Mouse (Mus musculus): ENCODE measurements around the gene Olfr1045. TPM values are rescaled to one million over a fixed set of nuclear protein-coding genes. Genes with fewer than 3 reads are reported as not detected.

The Olfr1045 gene
- polyA plus RNA-seq, 1 experiment = not detected

- Histone ChIP-seq H3K4me1 (ENCODE audit: control insufficient read depth, insufficient read depth, low read length) (no peaks in the 10 kb centered on the region), H3K4me3 (ENCODE audit: insufficient read depth, low read length) (no peak within 1 kb of the TSS), H3K27ac (ENCODE audit: insufficient read depth, low read length) (no peak within 1 kb of the TSS)
- TF ChIP-seq CTCF (IDR thresholded peaks at IDR 0.05; ENCODE audit: borderline replicate concordance, insufficient read depth, low read length) = no peak
- no peak for TF ChIP-seq POLR2A (IDR thresholded peaks at IDR 0.05; ENCODE audit: low read depth, low read length)
Observed at GRCm38 (mm10) chr2:86161738-86162137, 41.1 kb downstream of the Olfr1045 start, which contains the start of gene Olfr1042. Olfr1042 (minus strand) TSS chr2:86161838.

DNA sequence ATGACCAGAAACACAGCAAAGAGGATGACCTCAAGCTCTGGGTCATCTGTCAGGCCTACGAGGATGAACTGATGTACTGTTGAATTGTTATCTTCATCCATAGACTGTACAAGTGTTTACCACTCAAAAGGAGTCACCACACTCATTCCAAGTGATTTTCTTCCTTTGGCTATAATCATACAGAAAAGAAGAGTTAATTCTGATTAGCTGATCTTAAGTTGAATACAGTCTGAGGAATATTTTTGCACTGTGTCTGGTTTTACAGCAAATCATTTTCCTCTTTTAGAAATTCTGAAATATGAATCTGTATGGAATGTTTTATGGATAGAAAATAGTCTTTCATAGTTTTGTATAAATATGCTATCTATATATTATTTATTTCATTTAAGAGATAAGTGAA, 56.2 kb downstream of the Olfr1045 start, which contains the start of gene Olfr1040:
TSS of gene Olfr1040 (minus strand) at position 101 of the 400 bp plus-strand sequence.
- Histone ChIP-seq H3K27ac (ENCODE audit: insufficient read depth, low read length) (no peak within 1 kb of the TSS), H3K4me1 (ENCODE audit: control insufficient read depth, insufficient read depth, low read length) (no peaks in the 10 kb centered on the region), H3K4me3 (ENCODE audit: insufficient read depth, low read length) (no peak within 1 kb of the TSS)
- TF ChIP-seq CTCF (IDR thresholded peaks at IDR 0.05; ENCODE audit: borderline replicate concordance, insufficient read depth, low read length) (no peak), POLR2A (IDR thresholded peaks at IDR 0.05; ENCODE audit: low read depth, low read length) (no peak)

Other genes with a start within 250 kb of the Olfr1045 start
- gene Olfr1029, start 229.1 kb downstream of the Olfr1045 start, polyA plus RNA-seq (2011; ENCODE audit: insufficient read length, low read depth, missing spikeins) = not detected in 2 replicates
- not detected in 2 replicates for gene Olfr1030, start 223.7 kb downstream of the Olfr1045 start, polyA plus RNA-seq (2011; ENCODE audit: insufficient read length, low read depth, missing spikeins)
- gene Olfr1031, start 212.7 kb downstream of the Olfr1045 start, polyA plus RNA-seq (2011; ENCODE audit: insufficient read length, low read depth, missing spikeins) = not detected in 2 replicates
- gene Olfr1032, start 197.5 kb downstream of the Olfr1045 start, polyA plus RNA-seq (2011; ENCODE audit: insufficient read length, low read depth, missing spikeins) = not detected in 2 replicates
- gene Olfr1033, start 182.4 kb downstream of the Olfr1045 start, polyA plus RNA-seq (2011; ENCODE audit: insufficient read length, low read depth, missing spikeins) = 0.63 and 1.2 TPM in 2 replicates
- not detected in 2 replicates for gene Olfr1034, start 157.1 kb downstream of the Olfr1045 start, polyA plus RNA-seq (2011; ENCODE audit: insufficient read length, low read depth, missing spikeins)
- not detected in 2 replicates for gene Olfr1036, start 129.0 kb downstream of the Olfr1045 start, polyA plus RNA-seq (2011; ENCODE audit: insufficient read length, low read depth, missing spikeins)
- gene Olfr1037, start 115.6 kb downstream of the Olfr1045 start, polyA plus RNA-seq (2011; ENCODE audit: insufficient read length, low read depth, missing spikeins) = not detected in 2 replicates
- gene Olfr1039, start 67.1 kb downstream of the Olfr1045 start, polyA plus RNA-seq (2011; ENCODE audit: insufficient read length, low read depth, missing spikeins) = not detected in 2 replicates
- not detected in 2 replicates for gene Olfr1040, start 56.3 kb downstream of the Olfr1045 start, polyA plus RNA-seq (2011; ENCODE audit: insufficient read length, low read depth, missing spikeins)
- not detected in 2 replicates for gene Olfr1042, start 41.2 kb downstream of the Olfr1045 start, polyA plus RNA-seq (2011; ENCODE audit: insufficient read length, low read depth, missing spikeins)
- gene Olfr1043, start 35.5 kb downstream of the Olfr1045 start, polyA plus RNA-seq (2011; ENCODE audit: insufficient read length, low read depth, missing spikeins) = not detected in 2 replicates
- not detected in 2 replicates for gene Olfr1044, start 25.2 kb downstream of the Olfr1045 start, polyA plus RNA-seq (2011; ENCODE audit: insufficient read length, low read depth, missing spikeins)
- gene Olfr52, start 17.3 kb downstream of the Olfr1045 start, polyA plus RNA-seq (2011; ENCODE audit: insufficient read length, low read depth, missing spikeins) = not detected in 2 replicates
- gene Olfr1046, start 16.3 kb upstream of the Olfr1045 start, polyA plus RNA-seq (2011; ENCODE audit: insufficient read length, low read depth, missing spikeins) = not detected in 2 replicates
- gene Olfr1047, start 28.4 kb upstream of the Olfr1045 start, polyA plus RNA-seq (2011; ENCODE audit: insufficient read length, low read depth, missing spikeins) = not detected in 2 replicates
- not detected in 2 replicates for gene Olfr1048, start 37.3 kb upstream of the Olfr1045 start, polyA plus RNA-seq (2011; ENCODE audit: insufficient read length, low read depth, missing spikeins)
- not detected in 2 replicates for gene Olfr1049, start 55.3 kb upstream of the Olfr1045 start, polyA plus RNA-seq (2011; ENCODE audit: insufficient read length, low read depth, missing spikeins)
- not detected in 2 replicates for gene Olfr1051, start 76.1 kb upstream of the Olfr1045 start, polyA plus RNA-seq (2011; ENCODE audit: insufficient read length, low read depth, missing spikeins)
- not detected in 2 replicates for gene Olfr1052, start 89.4 kb upstream of the Olfr1045 start, polyA plus RNA-seq (2011; ENCODE audit: insufficient read length, low read depth, missing spikeins)
- gene Olfr1053, start 112.3 kb upstream of the Olfr1045 start, polyA plus RNA-seq (2011; ENCODE audit: insufficient read length, low read depth, missing spikeins) = not detected in 2 replicates
- not detected in 2 replicates for gene Olfr1054, start 132.4 kb upstream of the Olfr1045 start, polyA plus RNA-seq (2011; ENCODE audit: insufficient read length, low read depth, missing spikeins)
- not detected in 2 replicates for gene Olfr1055, start 147.3 kb upstream of the Olfr1045 start, polyA plus RNA-seq (2011; ENCODE audit: insufficient read length, low read depth, missing spikeins)
- not detected in 2 replicates for gene Olfr1056, start 159.5 kb upstream of the Olfr1045 start, polyA plus RNA-seq (2011; ENCODE audit: insufficient read length, low read depth, missing spikeins)
- gene Olfr1057, start 175.4 kb upstream of the Olfr1045 start, polyA plus RNA-seq (2011; ENCODE audit: insufficient read length, low read depth, missing spikeins) = not detected in 2 replicates
- gene Olfr1058, start 185.6 kb upstream of the Olfr1045 start, polyA plus RNA-seq (2011; ENCODE audit: insufficient read length, low read depth, missing spikeins) = not detected in 2 replicates
- gene Olfr1061, start 211.0 kb upstream of the Olfr1045 start, polyA plus RNA-seq (2011; ENCODE audit: insufficient read length, low read depth, missing spikeins) = not detected in 2 replicates
- gene Olfr1062, start 223.7 kb upstream of the Olfr1045 start, polyA plus RNA-seq (2011; ENCODE audit: insufficient read length, low read depth, missing spikeins) = not detected in 2 replicates
- not detected in 2 replicates for gene Olfr1065, start 247.6 kb upstream of the Olfr1045 start, polyA plus RNA-seq (2011; ENCODE audit: insufficient read length, low read depth, missing spikeins)